Mouse (Mus musculus) MEL (cell line): Measurements from ENCODE around the gene Fam81b.

Experiments used
- CTCF ChIP-seq, 3 experiments: IDR thresholded peaks in 2 of 3; conservative IDR thresholded peaks in 1 of 3; 2 replicates each; pipeline ENCODE4 v1.5.1; 2011 to 2012; ENCODE audit warnings: low read length in 3 of 3, low read depth in 2 of 3, mild to moderate bottlenecking in 2 of 3, improper control_type of control experiment in 1 of 3, inconsistent platforms in 1 of 3, mixed read lengths in 1 of 3, moderate library complexity in 1 of 3; ENCODE audit not compliant: control insufficient read depth in 1 of 3, insufficient read depth in 1 of 3, poor library complexity in 1 of 3, severe bottlenecking in 1 of 3
- ETS1 ChIP-seq: IDR thresholded peaks from 2 replicates; pipeline ENCODE4 v1.6.1; 2012; ENCODE audit warnings: low read depth, mild to moderate bottlenecking, inconsistent platforms, low read length, improper control_type of control experiment, moderate library complexity

DNA sequence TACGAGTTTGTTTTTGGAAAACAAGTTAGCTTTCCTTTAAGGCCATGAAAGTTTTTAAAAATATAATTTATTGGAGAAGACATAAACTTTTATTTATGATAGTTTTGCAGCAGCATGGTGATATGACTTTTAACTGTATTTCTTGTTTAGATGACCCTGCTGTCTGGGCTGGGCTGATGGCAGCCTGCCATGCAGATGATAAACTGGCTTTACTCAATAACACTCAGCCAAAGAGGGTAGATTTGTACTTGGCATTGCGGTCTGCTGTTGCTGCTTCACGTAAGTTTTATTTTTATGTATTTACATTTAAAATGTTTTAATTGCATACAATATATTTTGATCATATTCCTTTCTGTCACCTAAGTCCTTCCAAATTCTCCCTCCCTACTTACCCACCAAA is 147.8 kb downstream of the Fam81b start:
- TF ChIP-seq CTCF (IDR thresholded peaks at IDR 0.05 in 2 of 3, conservative IDR thresholded peaks at IDR 0.05 in 1 of 3; ENCODE audit: control insufficient read depth in 1 of 3, insufficient read depth in 1 of 3, low read depth in 2 of 3, low read length in 3 of 3, poor library complexity in 1 of 3, severe bottlenecking in 1 of 3), result no peak
- no peak for TF ChIP-seq ETS1
